Mouse (Mus musculus): ENCODE data around the gene Trpv2.

The Trpv2 gene

DNA sequence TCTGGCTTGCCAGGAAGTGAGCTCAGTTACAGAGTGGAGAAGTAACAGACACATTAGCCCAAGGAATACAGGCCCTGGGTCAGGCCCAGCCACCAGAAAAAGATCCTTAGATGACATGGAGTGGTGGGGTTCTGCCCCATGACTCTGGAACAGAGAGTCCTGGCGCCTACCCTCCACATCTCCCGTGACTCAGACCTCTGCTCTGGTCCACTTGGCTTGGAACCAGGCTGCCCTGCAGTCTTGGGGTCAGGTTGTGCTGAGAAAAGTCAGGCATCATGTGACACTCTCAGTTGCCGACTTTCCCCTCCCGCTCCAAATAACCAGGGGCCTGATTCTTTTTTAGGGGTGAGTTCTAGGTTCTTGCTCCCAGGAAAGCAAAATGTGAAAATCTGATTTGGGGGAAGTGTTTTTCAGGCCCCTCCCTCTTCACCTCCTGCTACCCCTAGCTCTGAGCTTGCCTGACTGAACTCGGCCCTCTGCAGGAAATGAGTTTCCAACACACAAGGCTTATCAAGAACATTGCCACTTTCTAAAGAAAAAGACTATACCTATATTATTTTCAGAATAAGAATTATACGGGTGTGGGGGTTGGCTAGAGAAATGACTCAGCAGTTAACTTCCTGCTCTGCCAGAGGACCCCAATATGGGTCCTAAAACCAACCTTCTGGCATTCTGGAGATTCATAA is 15.2 kb upstream of the Trpv2 start:
- DNase-seq (ENCODE audit: low spot score): no peak

DNA sequence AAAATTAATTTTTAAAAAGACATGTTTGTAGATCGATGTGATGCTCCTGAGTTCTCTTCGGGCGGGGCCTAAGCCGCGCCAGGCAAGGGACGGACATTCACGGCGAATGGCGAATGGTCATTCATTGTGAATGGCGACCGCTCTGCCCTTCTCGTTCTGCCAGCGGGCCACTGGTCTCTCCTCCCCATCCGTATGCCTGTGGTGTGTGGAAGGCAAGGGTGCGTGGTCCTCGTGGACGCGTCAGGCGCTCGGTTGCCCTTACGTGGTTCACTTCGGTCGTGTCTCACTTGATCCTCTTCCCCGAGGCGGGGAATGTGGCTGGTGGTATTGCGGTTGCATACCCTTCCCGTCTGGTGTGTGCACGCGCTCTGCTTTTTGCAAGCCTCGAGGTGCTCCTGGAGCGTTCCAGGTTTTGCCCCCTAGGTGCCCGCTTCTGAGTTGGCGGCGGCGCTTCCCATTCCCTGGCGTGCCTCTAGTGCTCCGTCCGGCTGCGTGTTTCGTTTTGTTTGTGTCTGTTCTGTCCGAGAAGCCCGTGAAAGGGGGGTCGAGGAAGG is 13.7 kb upstream of the Trpv2 start:
- peak; percentile 35 for DNase-seq (ENCODE audit: low spot score)

DNA sequence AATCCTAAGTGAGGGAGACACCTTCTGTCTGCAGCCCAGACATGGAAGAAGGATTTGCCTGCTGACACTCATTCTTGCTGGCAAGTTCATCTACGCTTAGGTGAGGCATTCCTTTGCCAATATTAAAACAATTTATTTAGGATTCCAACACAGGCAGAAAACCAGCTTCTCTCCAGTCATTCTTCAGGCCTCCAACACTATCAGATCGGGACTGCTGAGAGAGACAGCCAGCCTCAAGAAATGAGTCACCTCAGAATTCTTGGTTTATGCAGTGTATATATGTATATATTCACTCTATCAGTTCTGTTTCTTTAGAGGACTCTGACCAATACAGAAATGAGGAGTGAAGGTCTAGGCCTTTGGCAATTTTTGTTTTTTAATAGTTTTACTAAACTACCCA is 10.7 kb upstream of the Trpv2 start:
- DNase-seq (ENCODE audit: low spot score): no peak

DNA sequence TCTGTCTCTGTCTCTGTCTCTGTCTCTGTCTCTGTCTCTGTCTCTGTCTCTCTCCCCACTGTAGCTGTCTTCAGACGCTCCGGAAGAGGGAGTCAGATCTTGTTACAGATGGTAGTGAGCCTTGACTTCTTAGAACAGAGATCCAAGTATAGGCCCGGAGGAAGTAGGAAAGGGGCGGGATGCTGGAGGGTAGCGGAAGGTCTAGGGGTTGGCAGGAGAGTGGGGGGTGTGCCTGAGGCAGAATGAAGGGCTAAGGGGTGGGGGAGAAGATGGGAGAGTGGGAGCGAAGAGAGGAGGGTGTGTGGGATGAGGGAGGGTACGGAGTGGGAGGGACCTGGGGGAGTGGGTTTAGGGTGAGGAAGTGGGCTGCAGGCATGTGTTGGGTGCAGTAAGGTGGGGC is 8.5 kb upstream of the Trpv2 start:
- DNase-seq (ENCODE audit: low spot score): no peak

DNA sequence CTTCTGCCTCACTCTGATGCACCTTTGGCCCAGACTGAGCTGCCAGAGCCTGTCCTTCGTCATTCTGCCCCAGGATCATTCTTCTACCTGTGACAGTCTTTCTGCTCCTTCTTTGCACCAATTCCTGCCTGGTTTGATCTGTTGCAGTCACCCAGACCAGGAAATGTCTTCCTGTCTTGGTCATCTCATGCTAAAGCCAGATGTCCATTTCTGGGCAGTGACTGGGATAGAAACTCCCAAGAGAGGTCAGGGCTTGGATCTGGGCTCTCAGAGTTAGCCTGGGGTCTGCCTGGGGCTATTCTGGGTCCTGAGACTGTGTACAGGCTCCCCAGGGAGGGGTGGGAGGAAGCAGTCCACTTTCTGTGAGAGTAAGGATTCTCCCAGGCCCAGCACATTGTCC is 8.1 kb upstream of the Trpv2 start:
- no peak for DNase-seq (ENCODE audit: low spot score)

DNA sequence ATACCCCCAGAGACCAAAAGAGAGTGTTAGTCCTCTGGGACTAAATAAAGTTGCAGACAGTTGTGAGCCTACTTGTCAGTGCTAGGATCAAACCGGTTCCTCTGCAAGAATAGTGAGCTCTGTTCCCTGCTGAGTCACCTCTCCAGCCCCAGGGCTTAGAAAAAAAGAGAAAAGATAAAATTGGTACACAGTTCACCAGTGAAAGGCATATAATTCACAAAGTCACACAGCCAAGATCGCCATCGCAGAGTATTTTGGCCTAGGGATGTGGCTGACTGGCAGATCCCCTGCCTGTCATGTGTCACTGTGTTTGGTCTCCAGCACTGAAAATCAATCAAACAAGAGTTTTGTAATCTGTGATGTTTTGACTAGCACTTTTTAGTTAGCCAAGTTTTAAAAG is 6.0 kb upstream of the Trpv2 start:
- no peak for DNase-seq (ENCODE audit: low spot score)

DNA sequence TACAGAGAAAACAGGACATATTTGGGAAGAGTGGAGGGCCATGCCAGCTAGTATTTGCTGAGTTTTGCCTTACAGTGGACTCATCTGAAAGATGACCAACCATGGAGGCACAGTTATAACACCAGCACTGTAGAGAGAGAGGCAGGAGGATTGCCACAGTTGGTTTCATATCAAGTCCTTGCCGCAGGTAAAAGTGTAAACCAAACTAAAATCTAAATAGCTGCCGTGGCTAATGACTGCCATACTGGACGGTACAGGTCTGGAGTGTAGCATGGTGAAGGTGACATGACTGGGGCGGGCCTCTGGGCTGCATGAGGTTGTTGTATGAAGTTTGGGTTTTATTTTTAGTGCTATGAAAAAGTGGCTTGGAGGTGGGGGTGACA is 408 bp downstream of the Trpv2 start:
- no peak for DNase-seq (ENCODE audit: low spot score)

DNA sequence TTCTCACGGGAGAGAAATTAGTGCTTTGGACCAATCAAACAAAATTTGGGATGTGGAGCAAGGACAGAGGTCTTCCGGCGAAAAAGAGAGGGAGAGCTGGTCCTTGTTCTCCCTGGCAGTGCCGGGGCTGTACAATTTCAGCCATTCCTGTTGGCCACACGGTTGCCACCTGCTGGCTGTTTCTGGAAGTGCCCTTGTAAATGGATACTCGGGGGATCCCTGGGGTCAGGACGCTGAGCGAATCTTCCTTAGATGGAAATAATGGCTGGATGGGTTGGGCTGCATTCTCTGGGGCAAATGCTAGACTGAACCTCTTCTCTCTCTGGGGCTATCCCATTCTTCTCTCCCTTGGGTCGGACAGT is 992 bp downstream of the Trpv2 start:
- peak; percentile 94 for DNase-seq (ENCODE audit: low spot score)

DNA sequence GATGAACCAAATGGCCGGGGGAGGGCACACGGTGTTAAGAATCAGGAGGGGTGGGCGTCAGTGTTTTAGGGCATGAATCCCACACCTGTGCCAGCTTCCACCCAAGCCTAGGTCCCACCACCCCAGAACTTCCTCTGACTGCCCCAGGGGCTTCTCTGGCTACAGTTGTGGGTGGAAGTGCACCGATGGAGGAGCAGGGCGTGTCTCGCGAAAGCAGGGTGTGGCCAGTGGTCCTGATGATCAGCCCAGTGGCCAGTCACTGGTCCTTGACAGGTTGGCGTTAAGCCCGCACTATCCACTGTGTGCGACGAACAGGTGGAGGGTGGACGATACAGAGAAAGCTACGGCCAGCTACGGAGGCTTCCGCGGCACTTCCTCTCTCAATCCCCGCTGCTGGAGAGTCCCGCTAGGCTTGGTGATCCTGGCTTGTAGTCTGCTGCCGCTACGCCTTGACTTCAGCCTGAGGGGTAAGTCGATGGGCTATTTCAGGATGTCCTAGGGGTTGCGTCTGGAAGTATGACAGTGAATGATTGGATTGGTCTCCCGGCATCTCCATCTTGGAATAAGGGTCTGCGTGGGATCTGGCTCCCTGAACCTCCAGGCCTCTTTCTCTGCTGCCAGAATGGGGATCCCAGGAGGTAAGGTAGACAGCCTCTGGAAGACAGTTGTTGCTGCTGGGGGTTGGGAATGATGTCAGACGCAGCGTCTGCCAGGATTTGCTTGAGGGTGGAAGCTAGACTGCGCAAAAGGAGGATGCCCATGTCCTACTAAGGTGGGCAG is 1.6 kb downstream of the Trpv2 start:
- DNase-seq (ENCODE audit: low spot score): peak; percentile 41

DNA sequence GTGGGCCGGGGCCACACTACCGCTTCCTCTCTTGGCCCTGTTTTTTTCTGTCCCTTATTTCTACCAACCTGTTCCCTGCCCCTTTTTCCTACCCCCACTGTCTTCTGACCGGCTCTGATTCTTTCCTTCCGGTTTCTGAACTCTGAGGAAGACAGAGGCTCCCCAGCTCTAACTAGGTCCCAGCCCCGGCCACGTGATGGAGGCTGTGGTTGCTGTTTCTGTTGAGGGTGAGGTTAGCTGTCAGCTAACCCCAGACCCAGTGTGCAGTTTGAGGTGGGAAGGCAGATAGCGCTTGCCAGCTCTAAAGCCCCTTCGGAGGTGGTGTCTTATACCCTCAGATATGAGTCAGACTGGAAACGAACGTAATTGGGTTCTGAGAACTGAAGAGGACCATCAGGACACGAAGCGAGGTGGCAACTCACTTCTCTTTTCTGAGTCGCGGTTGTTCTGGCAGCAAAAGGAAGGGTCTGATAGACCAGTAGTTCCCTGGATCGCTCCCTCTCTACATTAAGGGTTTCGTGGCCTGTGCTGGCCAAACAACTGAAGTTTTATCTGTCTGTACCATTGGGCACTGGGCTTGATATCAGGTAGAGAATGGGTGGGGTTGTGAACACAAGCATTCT is 2.4 kb downstream of the Trpv2 start:
- no peak for DNase-seq (ENCODE audit: low spot score)

DNA sequence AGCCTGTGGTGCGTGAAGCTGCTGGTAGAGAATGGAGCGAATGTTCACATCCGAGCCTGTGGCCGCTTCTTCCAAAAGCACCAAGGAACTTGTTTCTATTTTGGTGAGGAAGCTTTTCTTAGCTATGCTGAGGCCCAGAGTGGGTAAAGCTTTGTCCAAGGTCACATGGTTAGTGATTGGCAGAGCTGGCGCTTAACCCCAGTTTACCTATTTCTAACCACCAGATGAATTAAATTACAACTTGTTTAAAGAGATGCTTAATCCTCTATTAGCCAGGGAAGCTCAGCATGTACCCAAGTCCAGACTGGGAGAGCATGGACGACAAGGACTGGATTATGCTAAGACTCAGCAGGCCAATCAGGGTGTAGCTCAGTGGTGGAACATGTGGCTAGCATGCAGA is 8.7 kb downstream of the Trpv2 start:
- no peak for DNase-seq (ENCODE audit: low spot score)

DNA sequence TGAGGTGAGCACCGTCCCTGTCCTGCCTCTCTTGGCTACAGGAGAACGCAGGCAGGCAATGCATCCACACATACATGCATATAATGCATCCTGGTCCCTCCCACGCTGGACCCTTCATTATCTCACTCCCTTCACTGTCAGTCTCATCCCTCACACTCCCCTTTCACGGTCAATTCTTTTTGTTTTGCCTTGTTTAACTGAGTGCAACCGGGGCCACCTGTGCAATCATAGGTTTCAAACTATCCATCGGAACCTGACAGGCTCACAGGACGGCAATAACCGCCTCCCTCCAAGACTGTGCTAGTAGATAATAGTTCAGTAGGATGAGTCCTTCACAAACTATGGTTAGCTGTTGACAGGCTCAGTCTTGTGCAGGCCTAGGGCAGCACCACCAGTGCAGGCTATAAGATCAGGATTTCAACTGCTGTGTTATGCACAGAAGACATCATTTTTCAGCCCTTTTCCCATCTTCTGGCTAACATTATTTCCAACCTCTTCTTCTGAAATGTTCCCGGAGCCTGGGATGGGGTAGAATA is 10.5 kb downstream of the Trpv2 start:
- DNase-seq (ENCODE audit: low spot score): no peak

DNA sequence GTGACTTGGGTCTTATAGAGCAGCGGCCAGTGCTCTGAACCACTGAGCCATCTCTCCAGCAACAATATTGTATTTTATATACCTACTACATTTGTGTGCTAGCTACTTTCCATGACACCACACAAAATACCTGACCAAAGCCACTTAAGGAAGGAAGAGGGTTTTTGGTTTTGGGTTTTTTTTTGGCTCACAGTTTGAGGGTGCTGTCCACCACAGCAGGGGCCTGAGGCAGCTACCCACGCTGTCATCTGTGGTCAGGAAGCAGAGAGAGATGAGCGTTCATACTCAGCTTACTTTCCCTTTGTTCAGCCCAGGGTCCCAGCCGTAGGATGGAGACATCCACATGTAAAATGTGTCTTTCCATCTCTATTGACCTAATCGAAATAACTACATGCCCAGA is 12.7 kb downstream of the Trpv2 start:
- no peak for DNase-seq (ENCODE audit: low spot score)

DNA sequence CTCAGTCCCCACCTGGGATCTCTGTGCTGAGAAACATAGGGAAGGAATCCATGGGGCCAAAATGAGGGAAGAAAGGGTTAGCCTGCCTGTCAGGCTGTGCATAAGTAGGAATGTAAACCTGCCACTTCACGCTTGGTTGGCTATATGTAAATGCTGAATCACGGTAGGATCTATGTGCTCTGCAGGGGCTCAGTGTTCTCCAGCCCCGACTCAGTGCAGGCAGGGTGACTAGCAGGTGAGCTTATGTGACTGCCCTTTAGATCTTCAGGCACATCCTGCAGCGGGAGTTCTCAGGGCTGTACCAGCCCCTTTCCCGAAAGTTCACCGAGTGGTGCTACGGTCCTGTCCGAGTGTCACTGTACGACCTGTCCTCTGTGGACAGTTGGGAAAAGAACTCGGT is 15.1 kb downstream of the Trpv2 start:
- DNase-seq (ENCODE audit: low spot score): no peak

DNA sequence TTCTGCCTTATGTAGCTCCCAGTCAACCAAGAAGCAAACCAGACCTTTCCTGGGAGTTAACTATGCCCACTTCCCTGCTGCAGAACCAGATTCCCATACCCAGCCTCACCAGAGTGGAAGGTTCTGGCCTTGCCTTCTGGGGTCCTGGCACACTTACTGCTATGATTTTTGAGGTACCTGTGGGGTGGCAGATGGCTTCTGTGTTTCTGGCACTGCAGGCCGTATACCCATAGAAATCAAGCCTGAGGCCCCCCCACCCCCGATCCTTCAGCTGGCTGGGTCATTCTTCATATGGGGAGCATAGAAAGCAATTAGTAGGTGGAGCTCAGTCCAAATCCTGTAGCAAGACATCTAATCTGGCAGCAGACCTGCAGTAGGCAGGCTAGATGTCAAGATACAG is 16.7 kb downstream of the Trpv2 start:
- DNase-seq (ENCODE audit: low spot score): no peak

DNA sequence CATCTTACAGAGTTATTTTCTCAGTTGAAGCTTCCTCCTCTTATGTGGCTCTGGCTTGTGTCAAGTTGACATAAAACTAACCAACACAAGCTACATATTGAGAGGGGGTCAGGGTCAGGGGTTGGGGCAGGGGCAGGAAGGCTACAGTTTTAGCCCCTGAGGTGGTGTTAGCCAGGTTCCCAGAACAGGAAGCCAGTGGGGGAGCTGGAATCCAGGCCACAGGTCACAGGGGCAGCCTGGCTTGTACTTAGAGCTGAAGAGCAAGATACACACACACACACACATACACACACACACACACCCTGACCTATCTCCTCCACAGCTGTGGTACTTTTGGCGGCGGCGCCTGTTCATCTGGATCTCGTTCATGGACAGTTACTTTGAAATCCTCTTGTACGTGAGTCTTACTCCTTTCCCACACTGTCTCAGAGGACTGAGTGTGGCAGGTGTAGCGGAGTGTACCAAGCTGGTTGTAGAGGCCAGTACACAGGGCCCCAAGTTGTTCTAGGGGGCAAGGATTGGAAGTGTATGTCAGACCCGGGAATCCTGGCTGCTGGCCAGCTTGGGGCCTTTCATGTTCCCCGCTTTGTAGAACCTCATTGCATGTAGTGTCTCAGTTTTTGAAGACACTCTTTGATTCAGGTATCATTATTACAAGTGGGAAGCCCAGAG is 17.8 kb downstream of the Trpv2 start:
- DNase-seq (ENCODE audit: low spot score): peak; percentile 63

DNA sequence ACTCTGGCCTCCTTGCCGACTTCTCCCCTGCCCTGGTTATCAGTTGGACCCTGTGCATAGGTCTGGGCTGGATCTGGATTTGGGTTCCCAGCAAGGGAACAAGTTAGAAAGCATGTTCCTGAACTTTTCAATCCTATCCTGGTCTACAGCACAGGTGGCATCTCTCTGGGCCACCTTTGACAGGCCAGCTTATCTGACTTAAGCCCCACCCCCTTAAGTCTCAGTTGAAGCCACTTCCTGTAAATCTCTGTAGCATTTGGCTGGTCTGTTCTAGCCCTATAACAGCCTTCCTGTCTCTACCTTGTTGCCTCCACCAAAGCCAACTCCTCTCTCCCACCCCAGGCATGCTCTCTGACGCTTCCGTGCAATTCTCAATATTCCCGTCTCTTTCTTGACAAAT is 24.3 kb downstream of the Trpv2 start:
- no peak for DNase-seq (ENCODE audit: low spot score)

DNA sequence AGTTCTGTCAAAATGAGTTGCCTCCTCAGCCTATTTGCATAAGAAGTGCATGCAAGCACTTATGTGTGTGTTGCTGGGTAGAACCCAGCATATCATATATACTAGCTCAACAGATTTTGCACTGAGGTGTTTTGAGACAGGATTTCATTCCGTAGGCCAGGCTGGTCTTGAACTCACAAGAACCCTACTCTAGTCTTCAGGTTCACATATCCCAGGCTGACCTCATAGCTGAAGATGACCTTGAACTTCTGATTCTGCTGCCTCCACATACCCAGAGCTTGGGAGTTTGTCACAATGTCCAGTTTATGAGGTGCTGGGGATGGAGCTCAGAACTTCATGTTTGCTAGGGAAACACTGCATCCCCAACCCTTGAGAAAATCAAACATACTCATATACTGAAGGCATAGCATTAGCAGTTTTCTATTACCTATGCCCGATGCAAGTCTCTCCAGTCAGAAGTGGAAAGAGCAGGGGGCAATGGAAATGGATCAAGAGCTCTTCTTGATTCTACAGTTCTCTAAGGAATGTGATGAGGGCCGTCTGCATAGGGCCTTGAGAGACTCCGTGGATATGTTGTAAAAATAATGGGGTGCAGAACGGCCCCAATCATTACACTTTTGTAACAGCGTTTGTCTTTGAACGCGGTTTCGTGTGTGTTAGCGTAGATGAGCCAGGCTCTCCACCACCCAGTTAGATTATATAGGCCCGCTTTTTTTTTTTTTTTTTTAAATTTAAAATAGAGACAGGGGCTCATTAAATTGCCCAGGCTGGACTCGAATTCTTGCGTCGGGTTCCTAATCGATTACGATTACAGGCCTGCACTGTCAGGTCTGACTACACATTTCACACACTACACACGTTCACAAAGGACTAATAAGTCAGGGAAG is 27.7 kb downstream of the Trpv2 start:
- DNase-seq (ENCODE audit: low spot score): peak; percentile 37

DNA sequence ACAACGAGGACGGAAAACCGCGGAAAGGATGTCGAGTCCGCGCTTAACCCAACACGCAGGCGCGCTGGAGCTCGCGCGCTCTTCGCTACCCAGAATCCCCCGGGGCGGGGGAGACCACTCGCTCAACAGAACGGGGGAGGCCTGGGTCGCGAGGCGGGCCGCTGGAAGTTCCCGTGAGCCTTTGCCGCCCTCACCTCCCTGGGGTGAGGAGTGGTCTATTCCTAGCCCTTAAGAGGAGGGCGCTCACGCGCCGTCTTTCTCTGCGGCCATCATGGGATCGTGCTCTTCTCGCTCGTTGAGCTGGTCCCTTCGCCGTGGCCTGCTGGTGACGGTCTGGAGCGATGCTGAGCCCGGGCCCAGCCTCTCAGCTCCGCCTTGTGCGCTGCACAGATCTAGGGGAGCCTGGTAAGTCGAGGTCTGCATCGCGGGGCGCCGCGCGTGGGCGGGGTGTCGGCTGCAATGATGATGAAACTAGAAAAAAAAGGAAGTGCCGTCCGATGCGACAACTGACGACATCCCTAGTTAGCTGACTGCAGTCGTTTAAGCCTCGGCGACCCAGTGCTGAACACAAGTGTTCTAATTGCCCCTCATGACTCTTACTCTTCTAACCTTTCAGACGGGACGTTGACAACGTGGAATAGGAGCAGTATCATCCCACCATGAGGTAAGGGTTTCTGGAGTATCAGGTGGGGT is 28.5 kb downstream of the Trpv2 start:
- peak; percentile 97 for DNase-seq (ENCODE audit: low spot score)

DNA sequence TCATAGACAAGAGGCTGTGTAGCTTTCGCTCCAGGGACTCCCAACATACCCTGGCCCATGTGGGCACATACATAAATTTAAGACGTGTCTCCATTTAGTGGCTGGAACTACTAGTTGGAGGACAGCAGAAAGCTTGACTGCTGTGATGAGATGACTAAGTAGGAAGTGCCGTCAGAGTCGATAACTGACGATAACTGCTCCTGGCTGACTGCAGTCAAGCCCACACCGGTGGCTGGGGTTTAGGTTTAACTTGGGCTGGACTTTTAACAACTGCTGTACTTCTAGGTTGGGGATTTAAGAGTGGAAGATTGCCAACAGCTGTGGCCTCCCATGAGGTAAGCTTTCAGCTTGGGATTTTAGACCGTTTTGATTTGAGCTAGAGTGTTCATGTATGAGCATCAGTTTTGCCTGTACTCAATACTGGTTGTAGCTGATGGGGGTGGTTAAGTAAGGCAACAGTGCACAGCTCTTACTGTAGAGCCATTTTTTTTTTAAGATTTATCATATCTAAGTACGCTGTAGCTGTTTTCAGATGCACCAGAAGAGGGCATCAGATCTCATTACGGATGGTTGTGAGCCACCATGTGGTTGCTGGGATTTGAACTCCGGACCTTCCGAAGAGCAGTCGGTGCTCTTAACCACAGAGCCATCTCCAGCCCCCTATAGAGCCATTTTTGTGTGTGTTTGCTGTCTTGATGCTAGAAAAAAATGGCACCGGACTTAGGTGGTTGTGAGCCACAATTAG is 29.2 kb downstream of the Trpv2 start:
- DNase-seq (ENCODE audit: low spot score): peak; percentile 39

Measured in embryo, embryonic 10 days (tissue).